Mouse (Mus musculus): Measurements from ENCODE around the gene Olfr1126. TPM values are rescaled to one million over a fixed set of nuclear protein-coding genes. Genes with fewer than 3 reads are reported as not detected.

Gene Olfr1126
- total RNA-seq (2014; rRNA removed; ENCODE audit: low replicate concordance) (not detected in 2 replicates), polyA plus RNA-seq (2015; fragmentation: Nextera tagmentation; extraction: Ambion mirVana) (not detected in 2 replicates)

- no peaks in the 10 kb centered on the region for H3K9me3 ChIP-seq (replicated peaks; ENCODE audit: control insufficient read depth, low read length)
- no peaks in the 10 kb centered on the region for H3K36me3 ChIP-seq (replicated peaks; ENCODE audit: control insufficient read depth, insufficient read depth, low read length)
- DNase-seq (ENCODE audit: low spot score), result no peak
- no peaks in the 10 kb centered on the region for H3K4me1 ChIP-seq (ENCODE audit: control insufficient read depth, insufficient read depth)
- no peaks in the 10 kb centered on the region for H3K27me3 ChIP-seq (ENCODE audit: control insufficient read depth, insufficient read depth, low read length)
- H3K4me2 ChIP-seq (ENCODE audit: low read depth, low read length), result no peak within 1 kb of the TSS
- no peak for ATAC-seq (ENCODE audit: insufficient read depth, low read depth)
- H3K9ac ChIP-seq (replicated peaks; ENCODE audit: low read depth, low read length), result no peak within 1 kb of the TSS
- no peak within 1 kb of the TSS for H3K4me3 ChIP-seq (ENCODE audit: low read depth, low read length)
- TF ChIP-seq CTCF (IDR thresholded peaks at IDR 0.05; ENCODE audit: low read depth) (no peak), EP300 (IDR thresholded peaks at IDR 0.05; ENCODE audit: low read depth) (no peak)
- H3K27ac ChIP-seq (ENCODE audit: low read depth), result no peak within 1 kb of the TSS
Measured at GRCm38 (mm10) chr2:87453662-87454061, at the start of gene Olfr1126. Olfr1126 (plus strand) TSS chr2:87453962.

DNA sequence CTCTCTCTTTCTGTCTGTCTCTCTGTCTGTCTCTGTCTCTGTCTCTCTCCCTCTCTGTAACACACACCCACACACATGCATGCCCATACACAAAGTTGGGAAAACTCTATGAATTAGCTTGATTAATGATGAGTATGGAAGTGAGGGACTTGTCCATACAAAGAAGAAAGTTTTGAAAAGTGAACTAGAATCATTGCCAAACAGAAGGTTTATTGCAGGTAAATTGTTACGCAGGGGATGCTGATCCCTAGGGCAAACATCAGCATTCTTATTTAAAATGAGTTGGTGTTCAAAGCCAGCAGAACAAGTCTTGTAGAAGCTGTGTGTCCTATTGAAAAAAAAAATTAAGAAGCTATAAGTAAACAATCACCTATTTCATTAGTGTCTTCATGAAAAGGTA lies 37.4 kb upstream of the Olfr1126 start, which contains the start of gene Olfr1123:
Gene Olfr1123 (plus strand): TSS at position 301 of the 400 bp plus-strand sequence.
- Histone ChIP-seq H3K27me3 (ENCODE audit: control insufficient read depth, insufficient read depth, low read length) (no peaks in the 10 kb centered on the region), H3K36me3 (replicated peaks; ENCODE audit: control insufficient read depth, insufficient read depth, low read length) (no peaks in the 10 kb centered on the region), H3K27ac (ENCODE audit: low read depth) (no peak within 1 kb of the TSS), H3K9me3 (replicated peaks; ENCODE audit: control insufficient read depth, low read length) (no peaks in the 10 kb centered on the region), H3K4me1 (ENCODE audit: control insufficient read depth, insufficient read depth) (no peaks in the 10 kb centered on the region), H3K4me3 (ENCODE audit: low read depth, low read length) (no peak within 1 kb of the TSS), H3K4me2 (ENCODE audit: low read depth, low read length) (no peak within 1 kb of the TSS), H3K9ac (replicated peaks; ENCODE audit: low read depth, low read length) (no peak within 1 kb of the TSS)
- ATAC-seq (ENCODE audit: insufficient read depth, low read depth) (no peak), DNase-seq (ENCODE audit: low spot score) (no peak)
- 80% methylated on average over 1 of the region's 1 CpGs for WGBS
- TF ChIP-seq CTCF (IDR thresholded peaks at IDR 0.05; ENCODE audit: low read depth), result no peak
- no peak for TF ChIP-seq EP300 (IDR thresholded peaks at IDR 0.05; ENCODE audit: low read depth)

DNA sequence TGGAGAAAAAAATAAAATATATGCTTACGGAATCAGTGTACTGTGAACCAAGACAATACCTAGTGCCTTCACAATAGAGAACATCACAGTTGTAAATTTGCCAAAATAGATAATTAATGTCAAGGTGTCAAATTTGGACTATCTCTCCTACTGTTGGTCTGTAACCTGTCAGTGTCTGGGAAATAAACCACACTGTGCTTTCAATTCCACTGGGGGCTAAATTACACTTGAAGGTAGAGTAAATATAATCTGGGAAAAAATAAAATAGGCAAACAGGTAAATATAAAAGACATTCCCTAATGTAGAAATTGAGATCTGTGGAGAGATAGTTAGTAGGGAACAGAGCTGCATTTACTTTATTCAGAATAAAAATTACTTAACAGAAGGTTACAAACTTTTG lies 23.8 kb upstream of the Olfr1126 start, which contains the start of gene Olfr1124:
Gene Olfr1124 (plus strand): TSS at position 301 of the 400 bp plus-strand sequence.
- Histone ChIP-seq H3K36me3 (replicated peaks; ENCODE audit: control insufficient read depth, insufficient read depth, low read length) (no peaks in the 10 kb centered on the region), H3K27ac (ENCODE audit: low read depth) (no peak within 1 kb of the TSS), H3K9ac (replicated peaks; ENCODE audit: low read depth, low read length) (no peak within 1 kb of the TSS), H3K4me2 (ENCODE audit: low read depth, low read length) (no peak within 1 kb of the TSS), H3K4me3 (ENCODE audit: low read depth, low read length) (no peak within 1 kb of the TSS), H3K4me1 (ENCODE audit: control insufficient read depth, insufficient read depth) (no peaks in the 10 kb centered on the region), H3K27me3 (ENCODE audit: control insufficient read depth, insufficient read depth, low read length) (no peaks in the 10 kb centered on the region), H3K9me3 (replicated peaks; ENCODE audit: control insufficient read depth, low read length) (no peaks in the 10 kb centered on the region)
- WGBS, result 91% methylated on average over 1 of the region's 1 CpGs
- TF ChIP-seq CTCF (IDR thresholded peaks at IDR 0.05; ENCODE audit: low read depth) (no peak), EP300 (IDR thresholded peaks at IDR 0.05; ENCODE audit: low read depth) (no peak)
- DNase-seq (ENCODE audit: low spot score), result no peak
- no peak for ATAC-seq (ENCODE audit: insufficient read depth, low read depth)

GRCm38 (mm10) chr2:87437731-87438130 lies 16.0 kb upstream of the Olfr1126 start:
- Histone ChIP-seq H3K27me3 (ENCODE audit: control insufficient read depth, insufficient read depth, low read length) (no peaks in the 10 kb centered on the region), H3K27ac (ENCODE audit: low read depth) (no peak overlapping the region), H3K4me1 (ENCODE audit: control insufficient read depth, insufficient read depth) (no peaks in the 10 kb centered on the region), H3K4me3 (ENCODE audit: low read depth, low read length) (no peak overlapping the region), H3K9ac (replicated peaks; ENCODE audit: low read depth, low read length) (no peak overlapping the region), H3K4me2 (ENCODE audit: low read depth, low read length) (no peak overlapping the region), H3K36me3 (replicated peaks; ENCODE audit: control insufficient read depth, insufficient read depth, low read length) (no peaks in the 10 kb centered on the region), H3K9me3 (replicated peaks; ENCODE audit: control insufficient read depth, low read length) (no peaks in the 10 kb centered on the region)
- ATAC-seq (ENCODE audit: insufficient read depth, low read depth), result no peak
- DNase-seq (ENCODE audit: low spot score), result no peak
- 85% methylated on average over 16 of the region's 16 CpGs for WGBS
- TF ChIP-seq EP300 (IDR thresholded peaks at IDR 0.05; ENCODE audit: low read depth) (no peak), CTCF (IDR thresholded peaks at IDR 0.05; ENCODE audit: low read depth) (no peak)

- Histone ChIP-seq H3K36me3 (replicated peaks; ENCODE audit: control insufficient read depth, insufficient read depth, low read length) (no peaks in the 10 kb centered on the region), H3K4me2 (ENCODE audit: low read depth, low read length) (no peak overlapping the region), H3K4me1 (ENCODE audit: control insufficient read depth, insufficient read depth) (no peaks in the 10 kb centered on the region), H3K27me3 (ENCODE audit: control insufficient read depth, insufficient read depth, low read length) (no peaks in the 10 kb centered on the region), H3K9me3 (replicated peaks; ENCODE audit: control insufficient read depth, low read length) (no peaks in the 10 kb centered on the region), H3K4me3 (ENCODE audit: low read depth, low read length) (no peak overlapping the region), H3K27ac (ENCODE audit: low read depth) (no peak overlapping the region), H3K9ac (replicated peaks; ENCODE audit: low read depth, low read length) (no peak overlapping the region)
- ATAC-seq (ENCODE audit: insufficient read depth, low read depth), result no peak
- DNase-seq (ENCODE audit: low spot score), result no peak
- 71% methylated on average over 4 of the region's 4 CpGs for WGBS
- TF ChIP-seq CTCF (IDR thresholded peaks at IDR 0.05; ENCODE audit: low read depth), result no peak
- no peak for TF ChIP-seq EP300 (IDR thresholded peaks at IDR 0.05; ENCODE audit: low read depth)
Measured at GRCm38 (mm10) chr2:87461769-87462168, 8.0 kb downstream of the Olfr1126 start.

DNA sequence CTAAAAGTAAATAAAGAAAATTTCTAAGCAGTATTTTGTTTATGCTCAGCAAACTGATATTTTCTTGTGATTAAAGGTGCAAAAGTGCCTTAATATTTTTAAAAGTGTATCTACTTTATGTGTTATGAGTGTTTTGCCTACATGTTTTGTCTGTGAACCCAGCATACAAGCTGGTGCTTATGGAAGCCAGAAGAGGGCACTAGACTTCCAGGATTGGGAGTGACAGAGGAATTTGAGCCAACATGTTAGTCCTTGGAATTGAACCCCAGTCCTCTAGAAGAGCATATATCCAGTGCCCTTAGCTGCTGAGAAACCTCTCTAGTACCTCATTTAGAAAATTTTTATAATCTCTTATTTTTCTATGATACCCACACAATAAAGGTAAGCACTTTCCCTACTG lies 26.4 kb downstream of the Olfr1126 start:
- Histone ChIP-seq H3K4me2 (ENCODE audit: low read depth, low read length) (no peak overlapping the region), H3K4me1 (ENCODE audit: control insufficient read depth, insufficient read depth) (no peaks in the 10 kb centered on the region), H3K4me3 (ENCODE audit: low read depth, low read length) (no peak overlapping the region), H3K9me3 (replicated peaks; ENCODE audit: control insufficient read depth, low read length) (no peaks in the 10 kb centered on the region), H3K36me3 (replicated peaks; ENCODE audit: control insufficient read depth, insufficient read depth, low read length) (no peaks in the 10 kb centered on the region), H3K9ac (replicated peaks; ENCODE audit: low read depth, low read length) (no peak overlapping the region), H3K27ac (ENCODE audit: low read depth) (no peak overlapping the region), H3K27me3 (ENCODE audit: control insufficient read depth, insufficient read depth, low read length) (no peaks in the 10 kb centered on the region)
- TF ChIP-seq CTCF (IDR thresholded peaks at IDR 0.05; ENCODE audit: low read depth) (no peak), EP300 (IDR thresholded peaks at IDR 0.05; ENCODE audit: low read depth) (no peak)
- DNase-seq (ENCODE audit: low spot score) (no peak), ATAC-seq (ENCODE audit: insufficient read depth, low read depth) (no peak)

All from heart, postnatal 0 days (tissue).